Mouse (Mus musculus) MEL (cell line): ENCODE results near the gene Adamts15. TPM values are rescaled to one million over a fixed set of nuclear protein-coding genes. Genes with fewer than 3 reads are reported as not detected.

ENCODE experiments used
- DNase-seq: peaks from one replicate; pipeline ENCODE4 v3.0.0; 2011; ENCODE audit warnings: low read depth, low spot score
- H3K27ac ChIP-seq: 2 replicates; pipeline ENCODE4 v1.5.1; 2012; ENCODE audit warnings: low read depth, mild to moderate bottlenecking, control low read depth, low read length, moderate library complexity; ENCODE audit not compliant: control insufficient read depth
- H3K27me3 ChIP-seq, 2 experiments: fragments of 150-350 bp in 1 of 2; sonication (generic) in 1 of 2; 2 replicates each; pipeline ENCODE4 v1.6.1; 2012; ENCODE audit warnings: low read length in 2 of 2, mild to moderate bottlenecking in 2 of 2, improper control_type of control experiment in 1 of 2, moderate library complexity in 1 of 2; ENCODE audit not compliant: insufficient read depth in 2 of 2, control insufficient read depth in 1 of 2
- H3K36me3 ChIP-seq, 2 experiments: 2 replicates each; pipeline ENCODE4 v1.6.1; 2012 to 2014; ENCODE audit warnings: low read length in 2 of 2, improper control_type of control experiment in 1 of 2, inconsistent platforms in 1 of 2, mild to moderate bottlenecking in 1 of 2; ENCODE audit not compliant: insufficient read depth in 2 of 2, control insufficient read depth in 1 of 2
- H3K4me1 ChIP-seq, 2 experiments: fragments of 150-350 bp in 1 of 2; sonication (generic) in 1 of 2; 2 replicates each; pipeline ENCODE4 v1.6.1; 2012; ENCODE audit warnings: low read length in 2 of 2, improper control_type of control experiment in 1 of 2, mild to moderate bottlenecking in 1 of 2; ENCODE audit not compliant: insufficient read depth in 2 of 2, control insufficient read depth in 1 of 2
- H3K4me3 ChIP-seq, 2 experiments: fragments of 150-350 bp in 1 of 2; sonication (generic) in 1 of 2; 2 replicates each; pipeline ENCODE4 v1.5.1; 2012; ENCODE audit warnings: low read depth in 2 of 2, low read length in 2 of 2, mild to moderate bottlenecking in 2 of 2, moderate library complexity in 2 of 2, control low read depth in 1 of 2, improper control_type of control experiment in 1 of 2; ENCODE audit not compliant: control insufficient read depth in 1 of 2, insufficient read depth in 1 of 2
- H3K79me2 ChIP-seq: 2 replicates; pipeline ENCODE4 v1.6.1; 2012; ENCODE audit warnings: mild to moderate bottlenecking, low read length, moderate library complexity; ENCODE audit not compliant: control insufficient read depth, poor library complexity, insufficient read depth
- H3K9ac ChIP-seq: 2 replicates; pipeline ENCODE4 v1.6.1; 2012; ENCODE audit warnings: low read depth, mild to moderate bottlenecking, control low read depth, low read length, moderate library complexity; ENCODE audit not compliant: control insufficient read depth, poor library complexity, severe bottlenecking
- H3K9me3 ChIP-seq: fragments of 150-350 bp; sonication (generic); replicated peaks from 2 replicates; pipeline ENCODE4 v1.6.1; 2012; ENCODE audit warnings: mild to moderate bottlenecking, low read length, improper control_type of control experiment, moderate library complexity; ENCODE audit not compliant: insufficient read depth
- BHLHE40 ChIP-seq: IDR thresholded peaks from 2 replicates; pipeline ENCODE4 v1.6.1; 2012; ENCODE audit warnings: low read depth, mild to moderate bottlenecking, inconsistent platforms, low read length, improper control_type of control experiment, borderline replicate concordance
- CHD2 ChIP-seq: IDR thresholded peaks from 2 replicates; pipeline ENCODE4 v1.6.1; 2011; ENCODE audit warnings: low read length, improper control_type of control experiment
- CTCF ChIP-seq, 3 experiments: IDR thresholded peaks in 2 of 3; conservative IDR thresholded peaks in 1 of 3; 2 replicates each; pipeline ENCODE4 v1.5.1; 2011 to 2012; ENCODE audit warnings: low read length in 3 of 3, low read depth in 2 of 3, mild to moderate bottlenecking in 2 of 3, improper control_type of control experiment in 1 of 3, inconsistent platforms in 1 of 3, mixed read lengths in 1 of 3, moderate library complexity in 1 of 3; ENCODE audit not compliant: control insufficient read depth in 1 of 3, insufficient read depth in 1 of 3, poor library complexity in 1 of 3, severe bottlenecking in 1 of 3
- E2F4 ChIP-seq: IDR thresholded peaks from 2 replicates; pipeline ENCODE4 v1.6.1; 2011; ENCODE audit warnings: low read depth, low read length, improper control_type of control experiment, borderline replicate concordance
- ELF1 ChIP-seq: IDR thresholded peaks from 2 replicates; pipeline ENCODE4 v1.6.1; 2014; ENCODE audit warnings: low read depth, mild to moderate bottlenecking, inconsistent platforms, low read length, improper control_type of control experiment, moderate library complexity
- EP300 ChIP-seq, 2 experiments: IDR thresholded peaks; 2 replicates each; pipeline ENCODE4 v1.6.1; 2011; ENCODE audit warnings: improper control_type of control experiment in 2 of 2, low read length in 2 of 2, low read depth in 1 of 2, mild to moderate bottlenecking in 1 of 2
- GABPA ChIP-seq: IDR thresholded peaks from 2 replicates; pipeline ENCODE4 v1.6.1; 2012; ENCODE audit warnings: low read depth, mild to moderate bottlenecking, inconsistent platforms, low read length, improper control_type of control experiment, moderate library complexity
- GATA1 ChIP-seq: IDR thresholded peaks from 2 replicates; pipeline ENCODE4 v1.6.1; 2011; ENCODE audit warnings: low read depth, low read length, improper control_type of control experiment
- JUND ChIP-seq: IDR thresholded peaks from 2 replicates; pipeline ENCODE4 v1.6.1; 2011; ENCODE audit warnings: low read depth, mild to moderate bottlenecking, improper control_type of control experiment, low read length
- KAT2A ChIP-seq: conservative IDR thresholded peaks from 2 replicates; pipeline ENCODE4 v1.6.1; 2012; ENCODE audit warnings: low read depth, low read length, improper control_type of control experiment, inconsistent platforms
- MAFK ChIP-seq: IDR thresholded peaks from 2 replicates; pipeline ENCODE4 v1.6.1; 2011; ENCODE audit warnings: low read depth, mild to moderate bottlenecking, low read length, improper control_type of control experiment, borderline replicate concordance
- MXI1 ChIP-seq: IDR thresholded peaks from 2 replicates; pipeline ENCODE4 v1.6.1; 2011; ENCODE audit warnings: mild to moderate bottlenecking, low read depth, low read length, improper control_type of control experiment
- MYB ChIP-seq: IDR thresholded peaks from 2 replicates; pipeline ENCODE4 v1.6.1; 2011; ENCODE audit warnings: mild to moderate bottlenecking, low read depth, low read length, improper control_type of control experiment
- NELFE ChIP-seq: IDR thresholded peaks from 2 replicates; pipeline ENCODE4 v1.6.1; 2011; ENCODE audit warnings: low read depth, low read length, improper control_type of control experiment
- NRF1 ChIP-seq: IDR thresholded peaks from 2 replicates; pipeline ENCODE4 v1.6.1; 2014; ENCODE audit warnings: low read depth, mild to moderate bottlenecking, inconsistent platforms, low read length, improper control_type of control experiment, moderate library complexity; ENCODE audit not compliant: poor library complexity, insufficient read depth, severe bottlenecking
- POLR2A ChIP-seq, 2 experiments: IDR thresholded peaks; 2 replicates each; pipeline ENCODE4 v1.6.1; 2011 to 2012; ENCODE audit warnings: low read length in 2 of 2, mild to moderate bottlenecking in 2 of 2, control low read depth in 1 of 2, improper control_type of control experiment in 1 of 2, low read depth in 1 of 2, moderate library complexity in 1 of 2; ENCODE audit not compliant: control insufficient read depth in 1 of 2, insufficient read depth in 1 of 2, poor library complexity in 1 of 2
- POLR2AphosphoS2 ChIP-seq: IDR thresholded peaks from 2 replicates; pipeline ENCODE4 v1.6.1; 2011; ENCODE audit warnings: low read length, improper control_type of control experiment
- POLR2AphosphoS5 ChIP-seq: IDR thresholded peaks from 2 replicates; pipeline ENCODE4 v1.6.1; 2012; ENCODE audit warnings: low read depth, borderline replicate concordance, mild to moderate bottlenecking, inconsistent platforms, low read length, moderate library complexity, mixed read lengths
- SIN3A ChIP-seq: IDR thresholded peaks from 2 replicates; pipeline ENCODE4 v1.6.1; 2012; ENCODE audit warnings: low read length, improper control_type of control experiment, inconsistent platforms
- SMC3 ChIP-seq: IDR thresholded peaks from 2 replicates; pipeline ENCODE4 v1.6.1; 2011; ENCODE audit warnings: low read depth, low read length, improper control_type of control experiment
- TAL1 ChIP-seq: IDR thresholded peaks from 2 replicates; pipeline ENCODE4 v1.6.1; 2012; ENCODE audit warnings: mild to moderate bottlenecking, inconsistent platforms, low read length, moderate library complexity, mixed read lengths
- TCF12 ChIP-seq: IDR thresholded peaks from 2 replicates; pipeline ENCODE4 v1.6.1; 2014; ENCODE audit warnings: low read depth, mild to moderate bottlenecking, inconsistent platforms, low read length, improper control_type of control experiment, moderate library complexity
- USF1 ChIP-seq: IDR thresholded peaks from 2 replicates; pipeline ENCODE4 v1.6.1; 2014; ENCODE audit warnings: low read depth, mild to moderate bottlenecking, inconsistent platforms, low read length, improper control_type of control experiment, moderate library complexity
- ZKSCAN1 ChIP-seq: IDR thresholded peaks from 2 replicates; pipeline ENCODE4 v1.6.1; 2012; ENCODE audit warnings: low read depth, mild to moderate bottlenecking, inconsistent platforms, low read length, improper control_type of control experiment, moderate library complexity
- ZNF384 ChIP-seq: IDR thresholded peaks from 2 replicates; pipeline ENCODE4 v1.6.1; 2012; ENCODE audit warnings: low read depth, mild to moderate bottlenecking, inconsistent platforms, low read length, improper control_type of control experiment
- polyA plus RNA-seq, 2 experiments: library from polyadenylated mRNA; stranded (reverse) in 1 of 2; unstranded in 1 of 2; fragments of >175 nt in 1 of 2; fragments of >200 nt in 1 of 2; gene quantifications; 2 replicates each; pipeline versions ENCODE4 v1.2.1 to v1.2.4; 2012; ENCODE audit warnings: low replicate concordance in 2 of 2, low read depth in 1 of 2; ENCODE audit not compliant: insufficient read length in 2 of 2, insufficient read depth in 1 of 2, missing spikeins in 1 of 2
- total RNA-seq: library from RNA; depleted of rRNA; stranded (reverse); fragments of 300-350 nt; gene quantifications from 2 replicates; pipeline ENCODE4 v1.2.3, GENCODE M21; 2012

The Adamts15 gene
- total and polyA plus RNA-seq, 3 experiments: 0.07 TPM; not detected in 2

- no peak for TF ChIP-seq SIN3A
- no peak for TF ChIP-seq ZNF384
- TF ChIP-seq EP300 (IDR thresholded peaks at IDR 0.05; ENCODE audit: low read depth in 1 of 2, low read length in 2 of 2): no peak
- no peak for TF ChIP-seq ELF1
- TF ChIP-seq POLR2AphosphoS5: no peak
- TF ChIP-seq CTCF (IDR thresholded peaks at IDR 0.05 in 2 of 3, conservative IDR thresholded peaks at IDR 0.05 in 1 of 3; ENCODE audit: control insufficient read depth in 1 of 3, insufficient read depth in 1 of 3, low read depth in 2 of 3, low read length in 3 of 3, poor library complexity in 1 of 3, severe bottlenecking in 1 of 3): no peak
- TF ChIP-seq BHLHE40: no peak
- TF ChIP-seq JUND: no peak
- TF ChIP-seq SMC3: no peak
- no peak for TF ChIP-seq KAT2A
- no peak for TF ChIP-seq MYB
- no peak for TF ChIP-seq TCF12
- Histone ChIP-seq H3K27me3 (no peaks in the 10 kb centered on the region), H3K9me3 (no peaks in the 10 kb centered on the region), H3K36me3 (no peaks in the 10 kb centered on the region), H3K27ac (no peak overlapping the region), H3K4me3 (no peak overlapping the region), H3K9ac (no peak overlapping the region), H3K4me1 (no peaks in the 10 kb centered on the region), H3K79me2 (no peaks in the 10 kb centered on the region)
- DNase-seq: no peak
Measured at GRCm38 (mm10) chr9:30966881-30967280, 44.6 kb upstream of the Adamts15 start.

- Histone ChIP-seq H3K4me3 (no peak overlapping the region), H3K79me2 (no peaks in the 10 kb centered on the region), H3K27ac (no peak overlapping the region), H3K9ac (no peak overlapping the region), H3K9me3 (no peaks in the 10 kb centered on the region), H3K36me3 (no peaks in the 10 kb centered on the region), H3K4me1 (no peaks in the 10 kb centered on the region)
- TF ChIP-seq GATA1: no peak
- TF ChIP-seq SMC3: no peak
- no peak for TF ChIP-seq KAT2A
- TF ChIP-seq E2F4: no peak
- no peak for TF ChIP-seq CTCF (IDR thresholded peaks at IDR 0.05 in 2 of 3, conservative IDR thresholded peaks at IDR 0.05 in 1 of 3; ENCODE audit: control insufficient read depth in 1 of 3, insufficient read depth in 1 of 3, low read depth in 2 of 3, low read length in 3 of 3, poor library complexity in 1 of 3, severe bottlenecking in 1 of 3)
- no peak for TF ChIP-seq EP300 (IDR thresholded peaks at IDR 0.05; ENCODE audit: low read depth in 1 of 2, low read length in 2 of 2)
- TF ChIP-seq MXI1: no peak
- TF ChIP-seq POLR2AphosphoS2: no peak
- TF ChIP-seq USF1: no peak
- TF ChIP-seq NRF1: no peak
- no peak for TF ChIP-seq ZKSCAN1
- no peak for TF ChIP-seq NELFE
- no peak for TF ChIP-seq ZNF384
- no peak for TF ChIP-seq MAFK
- TF ChIP-seq POLR2A (IDR thresholded peaks at IDR 0.05; ENCODE audit: control insufficient read depth in 1 of 2, insufficient read depth in 1 of 2, low read depth in 1 of 2, low read length in 2 of 2, poor library complexity in 1 of 2): no peak
- TF ChIP-seq GABPA: no peak
- TF ChIP-seq CHD2: no peak
- no peak for TF ChIP-seq TAL1
- TF ChIP-seq, all 39 proteins: peak for 0
- no peak for DNase-seq
- H3K27me3 ChIP-seq: no peaks in the 10 kb centered on the region
Measured at GRCm38 (mm10) chr9:30964685-30965084, 42.4 kb upstream of the Adamts15 start.
